Mouse (Mus musculus): ENCODE data around the gene Cxcl1. TPM values are rescaled to one million over a fixed set of nuclear protein-coding genes. Genes with fewer than 3 reads are reported as not detected.

Cxcl1 gene
- polyA plus RNA-seq, 1 experiment from 2014 or later = 1.6 TPM

Other genes starting within 250 kb of the Cxcl1 start
- 0.66 and 0.67 TPM in 2 replicates for gene Cxcl5, start 131.9 kb upstream of the Cxcl1 start, polyA plus RNA-seq (2015; fragmentation: Nextera tagmentation; extraction: Ambion mirVana)
- gene Ppbp, start 122.7 kb upstream of the Cxcl1 start, polyA plus RNA-seq (2015; fragmentation: Nextera tagmentation; extraction: Ambion mirVana) = 1.3 and 3.5 TPM in 2 replicates
- 84.2 and 88.9 TPM in 2 replicates for gene Pf4, start 118.8 kb upstream of the Cxcl1 start, polyA plus RNA-seq (2015; fragmentation: Nextera tagmentation; extraction: Ambion mirVana)
- gene Cxcl3, start 105.1 kb upstream of the Cxcl1 start, polyA plus RNA-seq (2015; fragmentation: Nextera tagmentation; extraction: Ambion mirVana) = 0.94 and 1.3 TPM in 2 replicates
- 0.12 and 0.22 TPM in 2 replicates for gene Cxcl15, start 96.7 kb upstream of the Cxcl1 start, polyA plus RNA-seq (2015; fragmentation: Nextera tagmentation; extraction: Ambion mirVana)
- gene Cxcl2, start 12.6 kb downstream of the Cxcl1 start, polyA plus RNA-seq (2015; fragmentation: Nextera tagmentation; extraction: Ambion mirVana) = 0.54 and 0.98 TPM in 2 replicates
- gene Mthfd2l, start 39.9 kb downstream of the Cxcl1 start, polyA plus RNA-seq (2015; fragmentation: Nextera tagmentation; extraction: Ambion mirVana) = 27.5 and 27.7 TPM in 2 replicates
- gene Epgn, start 136.2 kb downstream of the Cxcl1 start, polyA plus RNA-seq (2015; fragmentation: Nextera tagmentation; extraction: Ambion mirVana) = 0.25 and 0.36 TPM in 2 replicates
- 0.05 and 0.06 TPM in 2 replicates for gene Ereg, start 183.4 kb downstream of the Cxcl1 start, polyA plus RNA-seq (2015; fragmentation: Nextera tagmentation; extraction: Ambion mirVana)
- 0.62 TPM in 2 replicates for gene Areg, start 248.4 kb downstream of the Cxcl1 start, polyA plus RNA-seq (2015; fragmentation: Nextera tagmentation; extraction: Ambion mirVana)

Measured in thymus, postnatal 0 days (tissue).